Mouse (Mus musculus): ENCODE measurements around the gene Ostf1. TPM values are rescaled to one million over a fixed set of nuclear protein-coding genes. Genes with fewer than 3 reads are reported as not detected.

The Ostf1 gene
- 349 and 538 TPM in 2 replicates for polyA plus RNA-seq (2012; ENCODE audit: low replicate concordance)

GRCm38 (mm10) chr19:18631644-18632219 is at the start of gene Ostf1, which contains the start of gene Nmrk1:
Gene Ostf1, minus strand, starts transcription at chr19:18631823.
Gene Nmrk1, plus strand, starts transcription at chr19:18631950.

GRCm38 (mm10) chr19:18670608-18671007 is 39.0 kb upstream of the Ostf1 start, which contains the start of gene Carnmt1:
Gene Carnmt1, plus strand, starts transcription at chr19:18670764.

Other genes with a start within 250 kb of the Ostf1 start
- 1.0 TPM in 2 replicates for gene Nmrk1, start 127 bp upstream of the Ostf1 start, polyA plus RNA-seq (2012; ENCODE audit: low replicate concordance)
- 7.1 and 7.3 TPM in 2 replicates for gene Carnmt1, start 38.9 kb upstream of the Ostf1 start, polyA plus RNA-seq (2012; ENCODE audit: low replicate concordance)
- 33.3 and 36.4 TPM in 2 replicates for gene D030056L22Rik, start 81.4 kb upstream of the Ostf1 start, polyA plus RNA-seq (2012; ENCODE audit: low replicate concordance)
- not detected in 2 replicates for gene Trpm6, start 118.2 kb upstream of the Ostf1 start, polyA plus RNA-seq (2012; ENCODE audit: low replicate concordance)